10 mouse cellular contexts compared by ENCODE assay signal in genomic region chr9:70088041-70088785, GRCm38 (mm10). TPM values are rescaled to one million over a fixed set of nuclear protein-coding genes. Genes with fewer than 3 reads are reported as not detected.
DNase-seq lines count a peak whose midpoint lies in the region; ATAC-seq and TF ChIP-seq lines count a peak whose summit lies in the region.
"Had no signal": no experiment of that assay in that cellular context is flagged by ENCODE, and none has a peak within 500 bp of the region (broad histone marks: within the 10 kb centered on the region; RNA-seq: fewer than 3 reads in every experiment).

No protein-coding gene starts in this region.

- H3K4me1 ChIP-seq in intestine, embryonic 16.5 days (ENCODE audit: control insufficient read depth, insufficient read depth, low read length) = peaks cover 9% of the 10 kb centered on the region; the same call in 1 of the 2 replicates
- H3K4me1 ChIP-seq in intestine, postnatal 0 days (replicated peaks; ENCODE audit: control insufficient read depth, insufficient read depth, low read length) = no peaks in the 10 kb centered on the region
- H3K4me1 ChIP-seq in embryonic facial prominence, embryonic 14.5 days (ENCODE audit: control insufficient read depth, insufficient read depth, low read length) = peaks cover 9% of the 10 kb centered on the region
- H3K4me1 ChIP-seq in limb, embryonic 15.5 days = peaks cover 16% of the 10 kb centered on the region
- H3K4me1 ChIP-seq: neural tube, embryonic 12.5 days had no signal

- WGBS in intestine, embryonic 16.5 days = 58% methylated on average over 19 of the region's 19 CpGs
- 57% methylated on average over 19 of the region's 19 CpGs for WGBS in intestine, postnatal 0 days
- WGBS in embryonic facial prominence, embryonic 14.5 days = 41% methylated on average over 19 of the region's 19 CpGs
- WGBS in limb, embryonic 15.5 days = 32% methylated on average over 19 of the region's 19 CpGs

- no peaks in the 10 kb centered on the region for H3K9me3 ChIP-seq in intestine, embryonic 16.5 days (ENCODE audit: control insufficient read depth, low read length)
- H3K9me3 ChIP-seq in intestine, postnatal 0 days (ENCODE audit: control insufficient read depth) = no peaks in the 10 kb centered on the region
- no peaks in the 10 kb centered on the region for H3K9me3 ChIP-seq in embryonic facial prominence, embryonic 14.5 days (ENCODE audit: control insufficient read depth, low read length)
- no peaks in the 10 kb centered on the region for H3K9me3 ChIP-seq in limb, embryonic 15.5 days
- H3K9me3 ChIP-seq: neural tube, embryonic 12.5 days had no signal

- H3K36me3 ChIP-seq in intestine, embryonic 16.5 days (ENCODE audit: control insufficient read depth, insufficient read depth, low read length) = no peaks in the 10 kb centered on the region
- H3K36me3 ChIP-seq in intestine, postnatal 0 days (ENCODE audit: control insufficient read depth, insufficient read depth) = no peaks in the 10 kb centered on the region
- H3K36me3 ChIP-seq in embryonic facial prominence, embryonic 14.5 days (ENCODE audit: control insufficient read depth, insufficient read depth, low read length) = no peaks in the 10 kb centered on the region
- H3K36me3 ChIP-seq in limb, embryonic 15.5 days = no peaks in the 10 kb centered on the region
- H3K36me3 ChIP-seq: neural tube, embryonic 12.5 days had no signal

- H3K27me3 ChIP-seq in intestine, embryonic 16.5 days (replicated peaks; ENCODE audit: control insufficient read depth, insufficient read depth, low read length) = no peaks in the 10 kb centered on the region
- H3K27me3 ChIP-seq in intestine, postnatal 0 days (replicated peaks; ENCODE audit: control insufficient read depth, insufficient read depth, low read length) = no peaks in the 10 kb centered on the region
- no peaks in the 10 kb centered on the region for H3K27me3 ChIP-seq in embryonic facial prominence, embryonic 14.5 days (replicated peaks; ENCODE audit: control insufficient read depth, insufficient read depth, low read length)
- no peaks in the 10 kb centered on the region for H3K27me3 ChIP-seq in limb, embryonic 15.5 days
- H3K27me3 ChIP-seq: neural tube, embryonic 12.5 days had no signal

- TF ChIP-seq CTCF in intestine, postnatal 0 days (IDR thresholded peaks at IDR 0.05; ENCODE audit: low read depth) = no peak

- no peak overlapping the region for H3K4me2 ChIP-seq in intestine, embryonic 16.5 days (ENCODE audit: low read depth, low read length)
- H3K4me2 ChIP-seq in intestine, postnatal 0 days (replicated peaks; ENCODE audit: low read depth) = no peak overlapping the region
- H3K4me2 ChIP-seq in embryonic facial prominence, embryonic 14.5 days (ENCODE audit: low read depth, low read length) = no peak overlapping the region
- no peak overlapping the region for H3K4me2 ChIP-seq in limb, embryonic 15.5 days
- H3K4me2 ChIP-seq: neural tube, embryonic 12.5 days had no signal

- 0 out of 2 replicates have a peak, but pooled peaks have one; percentile 36 for ATAC-seq in intestine, embryonic 16.5 days
- no peak for ATAC-seq in intestine, postnatal 0 days
- peak; percentile 57 for ATAC-seq in embryonic facial prominence, embryonic 14.5 days (ENCODE audit: low read depth)
- ATAC-seq in limb, embryonic 15.5 days (ENCODE audit: insufficient number of reproducible peaks, low FRiP score, low TSS enrichment, low read depth) = peak; percentile 46; the same call in 1 of the 2 replicates
- ATAC-seq in megakaryocyte-erythroid progenitor cell, adult 5-6 weeks (replicated peaks; ENCODE audit: low FRiP score, low TSS enrichment, poor library complexity, severe bottlenecking) = no peak

- H3K9ac ChIP-seq in intestine, embryonic 16.5 days (ENCODE audit: low read depth, low read length) = no peak overlapping the region
- H3K9ac ChIP-seq in intestine, postnatal 0 days (ENCODE audit: low read depth, low read length) = no peak overlapping the region
- H3K9ac ChIP-seq in embryonic facial prominence, embryonic 14.5 days (ENCODE audit: low read depth, low read length) = no peak overlapping the region
- no peak overlapping the region for H3K9ac ChIP-seq in limb, embryonic 15.5 days
- H3K9ac ChIP-seq: neural tube, embryonic 12.5 days had no signal

- peak; percentile 31 for DNase-seq in R1 (ENCODE audit: low read depth, low spot score)
- DNase-seq in embryonic facial prominence, embryonic 14.5 days (ENCODE audit: low spot score) = peak; percentile 86
- DNase-seq in retina, embryonic 14.5 days (ENCODE audit: low spot score) = no peak
- DNase-seq in thymus, postnatal 14 days = no peak

- no peak overlapping the region for H3K27ac ChIP-seq in intestine, embryonic 16.5 days (ENCODE audit: low read length)
- no peak overlapping the region for H3K27ac ChIP-seq in intestine, postnatal 0 days (ENCODE audit: low read depth, low read length)
- H3K27ac ChIP-seq in embryonic facial prominence, embryonic 14.5 days (replicated peaks; ENCODE audit: low read depth, low read length) = peak overlapping the region; percentile 39
- no peak overlapping the region for H3K27ac ChIP-seq in limb, embryonic 15.5 days
- H3K27ac ChIP-seq: neural tube, embryonic 12.5 days had no signal

- H3K4me3 ChIP-seq in intestine, embryonic 16.5 days (ENCODE audit: low read length) = no peak overlapping the region
- no peak overlapping the region for H3K4me3 ChIP-seq in intestine, postnatal 0 days (ENCODE audit: low read depth, low read length)
- H3K4me3 ChIP-seq in embryonic facial prominence, embryonic 14.5 days (ENCODE audit: low read depth, low read length) = no peak overlapping the region
- H3K4me3 ChIP-seq in limb, embryonic 15.5 days = no peak overlapping the region
- H3K4me3 ChIP-seq: neural tube, embryonic 12.5 days had no signal

RNA-seq across cellular contexts. Expression of gene Gcnt3, which starts 50.3 kb away (rescaled TPM):
- polyA plus RNA-seq in intestine, embryonic 16.5 days (2015; fragmentation: Nextera tagmentation; extraction: Ambion mirVana) = 12.7 and 13.0 TPM in 2 replicates
- polyA plus RNA-seq in intestine, postnatal 0 days (2015; fragmentation: Nextera tagmentation; extraction: Ambion mirVana) = 11.0 and 11.1 TPM in 2 replicates
- polyA plus RNA-seq in embryonic facial prominence, embryonic 14.5 days (2014; fragmentation: Nextera tagmentation; extraction: Ambion mirVana) = 0.04 and 0.06 TPM in 2 replicates
- 0.43 and 0.67 TPM in 2 replicates for polyA plus RNA-seq in limb, embryonic 15.5 days (2015; fragmentation: Nextera tagmentation; extraction: Ambion mirVana)
- not detected in 2 replicates for total RNA-seq in megakaryocyte-erythroid progenitor cell, adult 5-6 weeks (2014; fragmentation: Nextera tagmentation)
- not detected in 2 replicates for total RNA-seq in megakaryocyte-erythroid progenitor cell, adult 5-6 weeks (2017)
- total RNA-seq: layer of hippocampus, postnatal 25 days had no signal
- polyA plus RNA-seq: neural tube, embryonic 12.5 days had no signal

RNA-seq across cellular contexts. Expression of gene Fam81a, which starts 54.1 kb away (rescaled TPM):
- 4.8 and 5.3 TPM in 2 replicates for polyA plus RNA-seq in intestine, embryonic 16.5 days (2015; fragmentation: Nextera tagmentation; extraction: Ambion mirVana)
- polyA plus RNA-seq in intestine, postnatal 0 days (2015; fragmentation: Nextera tagmentation; extraction: Ambion mirVana) = 0.83 and 0.92 TPM in 2 replicates
- polyA plus RNA-seq in embryonic facial prominence, embryonic 14.5 days (2014; fragmentation: Nextera tagmentation; extraction: Ambion mirVana) = 7.3 and 8.8 TPM in 2 replicates
- polyA plus RNA-seq in limb, embryonic 15.5 days (2015; fragmentation: Nextera tagmentation; extraction: Ambion mirVana) = 8.2 and 8.3 TPM in 2 replicates
- not detected in 2 replicates for total RNA-seq in megakaryocyte-erythroid progenitor cell, adult 5-6 weeks (2014; fragmentation: Nextera tagmentation)
- total RNA-seq in megakaryocyte-erythroid progenitor cell, adult 5-6 weeks (2017) = not detected in 2 replicates

Comparison
In these comparisons a context has a peak if more than half of its experiments do, and no peak if none do; other contexts are left out.
1. ATAC-seq: peak in intestine, embryonic 16.5 days (single experiment), embryonic facial prominence, embryonic 14.5 days (single experiment) and limb, embryonic 15.5 days (single experiment); none in intestine, postnatal 0 days (single experiment) and megakaryocyte-erythroid progenitor cell, adult 5-6 weeks (single experiment).
2. DNase-seq: peak in R1 (single experiment) and embryonic facial prominence, embryonic 14.5 days (single experiment); none in retina, embryonic 14.5 days (single experiment) and thymus, postnatal 14 days (single experiment).